Mouse (Mus musculus): ENCODE measurements around the gene Dnajb3. TPM values are rescaled to one million over a fixed set of nuclear protein-coding genes. Genes with fewer than 3 reads are reported as not detected.

The Dnajb3 gene
- total and polyA plus RNA-seq, 2 experiments from 2014 or later = 6.9 to 11.8 TPM

GRCm38 (mm10) chr1:88240072-88240471 is 34.5 kb upstream of the Dnajb3 start:
- 71% methylated on average over 5 of the region's 5 CpGs for WGBS
- Histone ChIP-seq H3K4me3 (ENCODE audit: low read depth, low read length) (no peak overlapping the region), H3K9ac (replicated peaks; ENCODE audit: low read length, poor library complexity, severe bottlenecking) (no peak overlapping the region), H3K27ac (ENCODE audit: low read depth, low read length) (no peak overlapping the region), H3K4me2 (ENCODE audit: low read depth, low read length, poor library complexity, severe bottlenecking) (no peak overlapping the region), H3K4me1 (ENCODE audit: insufficient read depth, low read length) (no peaks in the 10 kb centered on the region), H3K36me3 (ENCODE audit: insufficient read depth, low read length) (no peaks in the 10 kb centered on the region), H3K27me3 (ENCODE audit: insufficient read depth, low read length) (no peaks in the 10 kb centered on the region), H3K9me3 (ENCODE audit: low read length) (peaks cover 97% of the 10 kb centered on the region)
- no peak for TF ChIP-seq CTCF (IDR thresholded peaks at IDR 0.05)
- DNase-seq (ENCODE audit: low spot score) = no peak
- ATAC-seq (ENCODE audit: low FRiP score) = no peak

GRCm38 (mm10) chr1:88238771-88239170 is 33.2 kb upstream of the Dnajb3 start:
- no peak for ATAC-seq (ENCODE audit: low FRiP score)
- no peak for TF ChIP-seq CTCF (IDR thresholded peaks at IDR 0.05)
- WGBS = 75% methylated on average over 6 of the region's 6 CpGs

DNA sequence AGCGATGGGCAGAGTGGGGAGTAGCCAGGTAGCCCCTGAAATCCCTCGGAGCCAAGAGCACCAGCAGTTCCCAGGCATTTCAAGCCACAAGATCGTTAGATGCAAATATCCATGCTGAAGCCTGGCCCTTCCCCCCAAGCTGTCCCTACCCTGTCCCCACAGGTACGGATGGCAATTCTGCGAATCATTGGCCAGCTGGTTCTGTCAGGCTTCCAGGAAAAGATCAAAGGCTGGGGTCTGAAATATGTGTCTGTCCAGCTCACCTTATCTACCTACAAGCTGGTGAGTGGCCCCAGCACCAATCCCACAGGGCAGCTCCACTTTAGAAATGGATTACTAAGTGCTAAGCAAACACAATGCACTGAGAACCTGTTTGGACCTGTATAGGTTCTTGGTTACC is 31.7 kb upstream of the Dnajb3 start:
- Histone ChIP-seq H3K4me3 (ENCODE audit: low read depth, low read length) (no peak overlapping the region), H3K9ac (replicated peaks; ENCODE audit: low read length, poor library complexity, severe bottlenecking) (no peak overlapping the region), H3K4me1 (ENCODE audit: insufficient read depth, low read length) (no peaks in the 10 kb centered on the region), H3K27me3 (ENCODE audit: insufficient read depth, low read length) (no peaks in the 10 kb centered on the region), H3K27ac (ENCODE audit: low read depth, low read length) (no peak overlapping the region), H3K9me3 (ENCODE audit: low read length) (peaks cover 97% of the 10 kb centered on the region), H3K4me2 (ENCODE audit: low read depth, low read length, poor library complexity, severe bottlenecking) (no peak overlapping the region), H3K36me3 (ENCODE audit: insufficient read depth, low read length) (no peaks in the 10 kb centered on the region)
- ATAC-seq (ENCODE audit: low FRiP score) (no peak), DNase-seq (ENCODE audit: low spot score) (no peak)
- no peak for TF ChIP-seq CTCF (IDR thresholded peaks at IDR 0.05)
- 76% methylated on average over 5 of the region's 5 CpGs for WGBS

More at GRCm38 (mm10) chr1:88238771-88239170, 33.2 kb upstream of the Dnajb3 start:
- no peak overlapping the region for H3K4me2 ChIP-seq (ENCODE audit: low read depth, low read length, poor library complexity, severe bottlenecking)
- DNase-seq (ENCODE audit: low spot score) = no peak
- no peak overlapping the region for H3K9ac ChIP-seq (replicated peaks; ENCODE audit: low read length, poor library complexity, severe bottlenecking)
- peaks cover 97% of the 10 kb centered on the region for H3K9me3 ChIP-seq (ENCODE audit: low read length)
- H3K27ac ChIP-seq (ENCODE audit: low read depth, low read length) = no peak overlapping the region
- H3K27me3 ChIP-seq (ENCODE audit: insufficient read depth, low read length) = no peaks in the 10 kb centered on the region
- no peaks in the 10 kb centered on the region for H3K36me3 ChIP-seq (ENCODE audit: insufficient read depth, low read length)
- H3K4me3 ChIP-seq (ENCODE audit: low read depth, low read length) = no peak overlapping the region
- no peaks in the 10 kb centered on the region for H3K4me1 ChIP-seq (ENCODE audit: insufficient read depth, low read length)

- ATAC-seq (ENCODE audit: low FRiP score) = no peak
- H3K27ac ChIP-seq (ENCODE audit: low read depth, low read length) = no peak overlapping the region
- DNase-seq (ENCODE audit: low spot score) = no peak
- H3K4me3 ChIP-seq (ENCODE audit: low read depth, low read length) = no peak overlapping the region
- no peaks in the 10 kb centered on the region for H3K4me1 ChIP-seq (ENCODE audit: insufficient read depth, low read length)
- H3K36me3 ChIP-seq (ENCODE audit: insufficient read depth, low read length) = no peaks in the 10 kb centered on the region
- no peak overlapping the region for H3K9ac ChIP-seq (replicated peaks; ENCODE audit: low read length, poor library complexity, severe bottlenecking)
- WGBS = 60% methylated on average over 4 of the region's 4 CpGs
- H3K4me2 ChIP-seq (ENCODE audit: low read depth, low read length, poor library complexity, severe bottlenecking) = no peak overlapping the region
- TF ChIP-seq CTCF (IDR thresholded peaks at IDR 0.05) = no peak
- H3K9me3 ChIP-seq (ENCODE audit: low read length) = peaks cover 98% of the 10 kb centered on the region
- H3K27me3 ChIP-seq (ENCODE audit: insufficient read depth, low read length) = no peaks in the 10 kb centered on the region
These were observed 30.4 kb upstream of the Dnajb3 start for GRCm38 (mm10) chr1:88235894-88236415.

- 63% methylated on average over 11 of the region's 11 CpGs for WGBS
- no peak overlapping the region for H3K4me2 ChIP-seq (ENCODE audit: low read depth, low read length, poor library complexity, severe bottlenecking)
- H3K36me3 ChIP-seq (ENCODE audit: insufficient read depth, low read length) = no peaks in the 10 kb centered on the region
- no peaks in the 10 kb centered on the region for H3K27me3 ChIP-seq (ENCODE audit: insufficient read depth, low read length)
- peaks cover 98% of the 10 kb centered on the region for H3K9me3 ChIP-seq (ENCODE audit: low read length)
- no peak overlapping the region for H3K27ac ChIP-seq (ENCODE audit: low read depth, low read length)
- DNase-seq (ENCODE audit: low spot score) (no peak), ATAC-seq (ENCODE audit: low FRiP score) (peak; percentile 11)
- no peak for TF ChIP-seq CTCF (IDR thresholded peaks at IDR 0.05)
- no peaks in the 10 kb centered on the region for H3K4me1 ChIP-seq (ENCODE audit: insufficient read depth, low read length)
- H3K4me3 ChIP-seq (ENCODE audit: low read depth, low read length) = no peak overlapping the region
- H3K9ac ChIP-seq (replicated peaks; ENCODE audit: low read length, poor library complexity, severe bottlenecking) = no peak overlapping the region
These were observed 29.7 kb upstream of the Dnajb3 start for GRCm38 (mm10) chr1:88235046-88235893.

DNA sequence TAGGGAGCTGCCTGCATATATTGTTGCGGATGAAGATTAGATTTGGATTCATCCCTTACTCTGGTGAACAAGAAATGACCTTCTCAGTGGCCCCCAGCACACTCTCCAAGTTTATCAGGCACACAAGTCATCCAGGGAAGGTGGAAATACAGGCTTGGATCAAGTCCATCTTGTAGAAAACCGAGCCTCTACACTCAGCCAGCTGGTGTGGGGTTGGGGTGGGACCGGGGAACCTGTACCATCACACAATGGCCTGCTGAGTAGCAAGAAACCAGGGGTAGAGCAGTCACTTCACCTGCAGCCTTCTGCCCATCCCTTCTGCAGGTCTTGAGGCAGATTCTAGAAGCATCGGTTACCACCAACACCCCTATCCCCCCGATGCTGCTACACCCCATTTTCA is 29.1 kb upstream of the Dnajb3 start:
- Histone ChIP-seq H3K9me3 (ENCODE audit: low read length) (peaks cover 98% of the 10 kb centered on the region), H3K27me3 (ENCODE audit: insufficient read depth, low read length) (no peaks in the 10 kb centered on the region), H3K4me3 (ENCODE audit: low read depth, low read length) (no peak overlapping the region), H3K9ac (replicated peaks; ENCODE audit: low read length, poor library complexity, severe bottlenecking) (no peak overlapping the region), H3K4me2 (ENCODE audit: low read depth, low read length, poor library complexity, severe bottlenecking) (no peak overlapping the region), H3K36me3 (ENCODE audit: insufficient read depth, low read length) (no peaks in the 10 kb centered on the region), H3K27ac (ENCODE audit: low read depth, low read length) (no peak overlapping the region), H3K4me1 (ENCODE audit: insufficient read depth, low read length) (no peaks in the 10 kb centered on the region)
- WGBS = 41% methylated on average over 5 of the region's 5 CpGs
- no peak for TF ChIP-seq CTCF (IDR thresholded peaks at IDR 0.05)
- ATAC-seq (ENCODE audit: low FRiP score) (no peak), DNase-seq (ENCODE audit: low spot score) (no peak)

All from midbrain, postnatal 0 days (tissue).